Mouse (Mus musculus): ENCODE measurements around the gene Eif2ak2.
A peak's percentile ranks its signal among the peaks of the same experiment; 100 is the strongest.

Eif2ak2 gene

GRCm38 (mm10) chr17:78882401-78883112 lies at the start of gene Eif2ak2:
Eif2ak2 (minus strand) TSS chr17:78882573.
- DNase-seq = peak; percentile 84

DNA sequence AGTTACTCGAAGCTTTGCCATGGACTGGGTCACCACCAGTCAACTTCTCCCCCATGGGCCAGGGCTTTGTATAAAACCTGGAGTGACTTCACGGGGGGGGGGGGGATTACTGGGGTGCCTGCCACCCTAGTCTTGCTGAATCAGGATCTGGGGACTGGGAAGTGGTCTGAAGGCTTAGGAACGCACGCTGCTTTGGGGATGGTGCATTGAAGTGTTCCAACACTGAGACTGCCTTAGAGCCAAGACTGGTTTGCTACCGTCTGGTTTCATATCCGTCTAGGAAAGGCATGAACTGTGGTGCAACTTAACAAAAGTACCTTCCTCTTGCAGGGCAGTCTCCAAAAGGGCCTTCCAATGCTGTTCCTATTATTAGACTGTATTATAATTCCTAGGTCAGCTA lies 35.3 kb upstream of the Eif2ak2 start:
- no peak for DNase-seq

GRCm38 (mm10) chr17:78916899-78917298 lies 34.5 kb upstream of the Eif2ak2 start:
- DNase-seq = no peak

DNA sequence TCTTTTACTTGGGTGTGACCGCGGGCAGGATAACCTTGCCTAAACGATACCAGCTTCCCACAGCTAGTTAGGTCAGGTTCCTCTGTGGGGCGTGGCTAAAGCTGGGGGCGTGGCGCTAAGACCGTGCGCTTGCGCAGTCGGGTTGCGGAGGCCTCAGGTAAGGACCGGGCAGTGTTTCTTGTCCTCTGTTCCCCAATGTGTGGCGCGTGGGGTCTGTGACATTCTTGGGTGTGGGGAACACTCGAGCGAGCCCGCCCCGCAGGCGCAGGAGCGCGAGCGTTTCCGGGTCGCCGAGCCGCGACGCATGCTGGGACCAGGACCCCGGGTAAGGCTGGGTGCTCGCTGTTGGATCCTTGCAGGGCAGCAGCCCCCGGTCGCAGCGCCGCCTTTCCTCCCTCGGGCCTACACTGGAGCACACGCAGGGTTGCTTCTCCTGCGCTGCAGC lies 34.0 kb upstream of the Eif2ak2 start, which contains the start of gene Cebpzos:
Cebpzos (plus strand) TSS at position 132 of the 445 bp plus-strand sequence.
- DNase-seq = peak; percentile 85

DNA sequence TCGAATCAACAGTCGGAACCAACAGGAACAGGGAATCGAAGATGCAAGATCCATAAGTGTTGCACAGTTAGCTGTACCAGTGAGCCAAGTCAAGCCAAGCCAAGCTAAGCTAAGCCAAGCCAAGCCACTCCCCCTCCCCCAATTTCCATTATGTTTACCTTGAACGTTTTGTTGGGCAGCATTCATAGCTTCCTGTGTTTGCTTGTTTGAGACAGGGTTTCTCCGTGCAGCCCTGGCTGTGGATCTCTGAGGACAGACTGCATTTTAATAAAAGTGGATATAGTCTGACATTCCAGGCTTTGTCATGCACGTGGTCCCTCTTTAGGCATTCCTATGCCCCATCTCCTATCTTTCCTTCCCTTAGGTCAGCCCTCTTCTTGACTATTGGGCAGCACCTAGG lies 33.4 kb upstream of the Eif2ak2 start:
- no peak for DNase-seq

GRCm38 (mm10) chr17:78913921-78914320 lies 31.5 kb upstream of the Eif2ak2 start:
- DNase-seq = no peak

- DNase-seq = peak; percentile 16
These were observed 30.5 kb upstream of the Eif2ak2 start for GRCm38 (mm10) chr17:78912861-78913281.

- DNase-seq = no peak
These were observed 27.0 kb upstream of the Eif2ak2 start for GRCm38 (mm10) chr17:78909374-78909773.

DNA sequence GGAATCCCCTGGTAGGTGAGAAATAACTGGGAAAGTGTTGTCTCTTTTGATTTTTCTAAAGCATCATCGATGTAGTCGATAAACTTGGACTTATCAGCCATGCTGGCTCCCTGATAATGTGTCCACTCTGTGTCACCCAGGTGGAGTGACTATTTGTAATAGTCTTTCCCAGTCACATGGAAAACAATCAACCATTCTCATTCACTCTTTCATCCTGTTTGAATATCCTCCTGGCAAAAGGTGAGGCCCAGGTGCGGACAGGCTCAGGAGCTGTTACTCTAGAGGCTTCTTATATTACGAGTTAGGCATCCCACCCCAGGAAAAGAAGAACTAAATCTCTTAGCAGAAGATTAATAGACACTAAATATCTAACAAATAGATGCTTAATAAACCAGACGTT lies 24.5 kb upstream of the Eif2ak2 start, which contains the start of gene Sult6b1:
Sult6b1 (minus strand) TSS at position 101 of the 400 bp plus-strand sequence.
- DNase-seq = no peak

- no peak for DNase-seq
These were observed 20.8 kb upstream of the Eif2ak2 start for GRCm38 (mm10) chr17:78903158-78903557.

GRCm38 (mm10) chr17:78895394-78895793 lies 13.0 kb upstream of the Eif2ak2 start:
- peak; percentile 72 for DNase-seq

DNA sequence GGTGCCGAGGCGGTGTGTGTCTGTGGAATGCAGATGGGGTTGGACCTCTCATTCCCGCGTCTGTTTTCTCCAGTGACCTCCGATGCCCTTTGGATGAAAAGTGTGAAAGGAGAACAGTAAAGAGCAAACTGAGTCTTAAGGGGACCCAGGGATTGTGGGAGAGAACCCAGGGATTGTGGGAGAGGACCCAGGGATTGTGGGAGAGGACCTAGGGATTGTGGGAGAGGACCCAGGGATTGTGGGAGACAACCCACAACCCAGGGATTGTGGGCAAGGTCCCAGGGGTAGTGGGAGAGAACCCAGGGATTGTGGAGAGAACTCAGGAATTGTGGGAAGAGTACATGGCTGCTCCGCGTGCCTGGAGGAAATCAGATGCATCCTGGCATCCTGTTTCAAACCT lies 12.6 kb upstream of the Eif2ak2 start:
- DNase-seq = no peak

DNA sequence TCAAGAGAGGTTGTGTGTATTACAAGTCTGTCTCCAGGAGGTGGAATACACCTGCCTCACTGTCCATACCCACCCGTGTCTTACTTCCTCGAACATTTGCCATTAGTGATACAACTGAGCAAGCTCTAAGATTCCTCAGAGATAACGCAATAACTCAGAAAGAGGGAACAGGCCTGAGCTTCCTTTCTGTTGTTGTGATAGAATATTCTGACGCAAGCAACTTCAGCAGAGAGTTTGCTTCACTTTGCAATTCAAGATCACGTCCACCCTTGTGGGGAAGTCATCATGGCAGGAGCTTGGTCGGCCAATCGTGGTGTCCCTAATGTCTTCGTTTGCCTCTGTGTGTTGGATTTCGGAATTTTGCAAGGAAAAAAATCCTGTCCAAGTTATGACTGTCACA lies 8.6 kb upstream of the Eif2ak2 start:
- DNase-seq = no peak

GRCm38 (mm10) chr17:78889184-78889583 lies 6.8 kb upstream of the Eif2ak2 start:
- DNase-seq = no peak

GRCm38 (mm10) chr17:78888554-78888953 lies 6.2 kb upstream of the Eif2ak2 start:
- no peak for DNase-seq

- no peak for DNase-seq
These were observed 3.1 kb upstream of the Eif2ak2 start for GRCm38 (mm10) chr17:78885286-78886065.

DNA sequence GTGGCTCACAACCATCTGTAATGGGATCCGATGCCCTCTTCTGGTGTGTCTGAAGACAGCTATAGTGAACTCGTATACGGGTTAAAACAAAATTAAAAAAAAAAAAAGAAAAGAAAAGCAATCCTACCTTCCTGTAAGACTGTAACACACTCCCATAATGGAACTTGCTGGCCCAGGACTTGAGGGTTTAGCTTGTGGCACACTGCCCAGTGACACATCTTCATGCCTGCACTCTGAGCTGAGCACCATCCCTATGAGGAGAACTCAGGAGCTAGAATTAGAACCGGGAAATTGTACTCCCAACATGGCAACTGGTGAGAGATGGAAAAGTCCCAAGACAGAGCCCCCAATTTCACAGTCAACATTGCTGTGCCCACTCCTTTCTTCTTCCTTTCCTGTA lies 918 bp upstream of the Eif2ak2 start:
- DNase-seq = no peak

DNA sequence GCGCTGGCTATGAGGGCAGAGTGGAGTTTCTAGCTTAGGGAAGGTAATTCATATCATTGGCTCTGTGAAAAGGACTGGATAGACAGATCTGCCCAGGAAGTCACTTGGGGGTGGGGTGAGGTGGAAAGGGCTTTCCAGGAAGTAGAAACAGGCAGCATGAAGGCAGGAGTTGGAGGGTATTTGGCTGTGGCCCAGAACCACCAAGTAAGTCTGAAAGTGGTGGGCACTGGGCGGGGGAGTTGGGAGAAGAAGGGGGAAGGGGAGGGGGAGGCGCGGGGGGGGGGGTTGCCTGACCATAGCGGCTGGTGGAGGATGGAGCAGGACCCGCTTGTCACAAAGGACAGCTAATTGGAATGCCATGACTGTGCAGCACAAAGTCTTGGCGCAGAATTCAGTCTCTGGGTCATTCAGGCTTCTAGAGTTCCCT lies 482 bp downstream of the Eif2ak2 start:
- peak; percentile 2 for DNase-seq

DNA sequence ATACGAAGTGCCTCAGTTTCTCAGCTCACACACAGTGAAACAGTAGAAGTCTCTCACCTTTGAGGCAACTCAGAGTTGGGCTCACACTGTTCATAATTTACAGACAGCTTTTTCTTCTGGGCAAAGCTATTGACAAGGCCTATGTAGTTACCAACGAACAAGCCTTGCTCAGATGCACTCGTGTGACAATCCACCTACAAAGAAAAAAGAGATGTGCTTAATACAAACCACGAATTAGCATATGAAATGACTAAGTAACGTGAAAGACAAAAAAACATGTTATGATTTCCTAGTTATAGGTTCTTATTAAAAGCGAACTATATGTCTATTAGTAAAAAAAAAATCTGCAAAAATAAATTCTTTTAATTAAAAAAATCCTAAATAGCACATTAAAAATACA lies 8.5 kb downstream of the Eif2ak2 start:
- DNase-seq = no peak

DNA sequence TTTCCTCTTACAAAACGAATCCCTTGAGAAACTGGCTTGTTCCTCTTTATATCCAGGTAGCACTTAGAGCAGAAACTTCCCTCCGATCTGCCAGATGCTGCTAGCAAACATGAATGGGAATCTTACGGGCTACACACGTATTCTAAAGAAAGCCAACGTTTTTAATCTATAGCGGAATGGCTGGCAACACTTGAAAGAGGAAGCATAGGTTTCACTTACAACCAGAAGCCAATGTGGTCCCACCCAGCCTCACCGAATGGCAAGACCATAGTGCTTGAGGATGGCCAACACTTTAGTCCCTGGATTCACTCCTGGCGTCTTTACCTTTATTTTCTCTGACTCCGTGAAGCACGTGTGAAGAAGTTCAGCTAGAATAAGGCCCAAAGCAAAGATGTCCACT lies 26.1 kb downstream of the Eif2ak2 start:
- DNase-seq = no peak

GRCm38 (mm10) chr17:78842271-78842928 lies 40.0 kb downstream of the Eif2ak2 start:
- DNase-seq = no peak

DNA sequence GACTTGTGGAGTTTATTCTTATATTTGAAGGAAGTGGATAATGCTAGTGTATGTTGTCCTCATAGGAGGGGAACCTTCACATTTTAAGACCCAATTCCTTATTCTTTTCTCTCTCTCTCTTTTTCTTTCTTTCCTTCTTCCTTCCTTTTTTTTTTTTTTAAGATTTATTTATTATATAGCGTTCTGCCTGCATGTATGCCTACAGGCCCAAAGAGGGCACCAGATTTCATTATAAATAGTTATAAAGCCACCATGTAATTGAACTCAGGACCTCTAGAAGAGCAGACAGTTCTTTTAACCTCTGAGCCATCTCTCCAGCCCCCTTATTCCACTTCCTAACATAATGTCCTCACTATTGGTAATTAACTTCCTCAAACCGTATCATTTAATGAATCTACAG lies 46.3 kb downstream of the Eif2ak2 start:
- DNase-seq = no peak

Measured in lung, postnatal 14 days (tissue).